Mouse (Mus musculus) erythroblast, adult 5-6 weeks (primary cell): ENCODE data around the gene Cd72. TPM values are rescaled to one million over a fixed set of nuclear protein-coding genes. Genes with fewer than 3 reads are reported as not detected.

Experiments used
- ATAC-seq: replicated peaks from 2 replicates; pipeline ENCODE4 v1.8.0; 2016; ENCODE audit warnings: moderate number of reproducible peaks, mild to moderate bottlenecking, moderate TSS enrichment, inconsistent platforms; ENCODE audit not compliant: poor library complexity, low FRiP score, severe bottlenecking
- total RNA-seq, 2 experiments: library from RNA; stranded (forward) in 1 of 2; stranded (reverse) in 1 of 2; fragments of 150-400 nt in 1 of 2; fragments of 200-764, 138-1000 nt in 1 of 2; gene quantifications; 2 replicates each; pipeline versions ENCODE4 v1.2.3 to v1.2.4; 2015 to 2017; ENCODE audit warnings: low replicate concordance in 2 of 2

Gene Cd72
- total RNA-seq, 2 experiments from 2014 or later = 0.43 to 2.1 TPM

DNA sequence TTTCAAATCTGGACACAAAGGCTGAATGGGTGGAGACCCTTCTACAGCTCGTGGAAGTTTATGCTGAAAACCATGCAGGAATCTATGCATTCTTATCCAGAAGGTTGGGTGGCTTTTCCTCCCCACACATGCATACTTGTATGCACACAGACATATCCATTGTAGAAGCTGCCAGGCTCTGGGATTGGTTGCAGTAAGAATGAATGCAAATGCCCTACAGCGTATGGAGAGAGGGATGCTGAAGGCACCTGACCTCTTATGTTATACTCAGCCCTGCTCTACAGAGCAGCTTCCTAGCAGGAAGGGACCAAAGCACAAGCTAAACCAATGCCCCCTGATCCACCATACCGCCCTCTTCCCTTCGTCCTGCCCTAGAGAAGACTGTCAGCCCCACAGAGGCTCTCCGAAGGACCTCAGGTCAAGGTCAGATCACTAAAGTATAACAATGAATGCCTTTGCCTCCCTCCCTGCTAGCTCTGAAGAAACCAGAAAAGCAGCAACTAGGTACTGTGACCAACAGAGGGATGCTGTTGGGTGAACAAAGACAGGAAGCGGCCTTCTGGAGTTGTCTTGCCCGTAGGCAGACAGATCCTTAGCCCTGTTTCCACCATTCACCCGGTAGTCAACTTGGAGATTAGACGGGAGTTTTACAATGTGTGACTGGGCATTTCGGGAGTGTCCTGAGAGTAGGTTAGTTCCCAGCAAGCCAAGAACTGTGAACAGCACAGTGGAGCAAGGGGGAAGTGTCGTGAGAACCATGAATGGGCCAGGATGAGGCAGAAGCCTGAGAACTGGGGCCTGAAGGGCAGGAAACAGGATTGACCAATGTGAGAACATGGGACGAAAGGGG is 47.1 kb downstream of the Cd72 start:
- ATAC-seq = no peak

DNA sequence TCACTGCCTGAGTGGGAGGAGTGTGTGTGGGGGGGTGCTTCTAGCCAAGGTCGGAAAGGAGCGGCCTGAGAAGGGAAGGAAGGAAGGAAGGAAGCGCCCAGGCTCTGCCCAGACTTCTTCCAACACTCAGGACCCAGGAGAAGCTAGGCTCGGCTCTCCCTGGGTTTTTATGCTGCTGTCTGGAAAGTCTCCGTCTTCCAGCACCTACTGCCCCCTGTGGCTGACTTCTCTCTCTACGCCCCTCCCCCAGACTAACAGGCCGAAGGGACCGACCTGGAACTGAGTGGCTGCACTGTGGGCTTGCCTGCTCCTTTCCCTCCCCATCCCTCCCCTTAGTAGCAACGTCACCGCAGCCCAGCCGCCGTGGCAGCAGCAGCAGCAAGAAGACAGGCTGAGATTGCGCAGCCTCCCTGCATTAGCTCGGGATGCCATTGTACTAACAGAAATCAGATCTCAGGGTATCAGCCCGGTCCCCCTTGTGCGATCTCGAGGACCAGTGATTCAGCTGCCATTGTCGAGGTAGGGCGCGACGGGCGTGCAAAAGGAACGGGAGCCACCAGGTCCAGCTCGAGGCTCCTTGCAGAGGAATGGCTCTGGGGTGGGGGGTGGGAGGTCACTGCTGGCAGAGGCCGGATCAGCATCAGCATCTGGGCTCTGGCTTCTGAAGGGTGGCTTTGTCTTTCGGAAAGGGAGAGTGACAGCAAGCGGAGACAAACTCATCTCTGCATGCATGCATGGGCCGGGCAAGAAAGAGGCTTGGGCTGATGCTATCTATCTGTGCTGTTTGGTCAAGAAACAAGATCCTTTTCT is 48.1 kb downstream of the Cd72 start:
- no peak for ATAC-seq

GRCm38 (mm10) chr4:43404697-43405096 is 49.7 kb downstream of the Cd72 start:
- ATAC-seq = no peak

DNA sequence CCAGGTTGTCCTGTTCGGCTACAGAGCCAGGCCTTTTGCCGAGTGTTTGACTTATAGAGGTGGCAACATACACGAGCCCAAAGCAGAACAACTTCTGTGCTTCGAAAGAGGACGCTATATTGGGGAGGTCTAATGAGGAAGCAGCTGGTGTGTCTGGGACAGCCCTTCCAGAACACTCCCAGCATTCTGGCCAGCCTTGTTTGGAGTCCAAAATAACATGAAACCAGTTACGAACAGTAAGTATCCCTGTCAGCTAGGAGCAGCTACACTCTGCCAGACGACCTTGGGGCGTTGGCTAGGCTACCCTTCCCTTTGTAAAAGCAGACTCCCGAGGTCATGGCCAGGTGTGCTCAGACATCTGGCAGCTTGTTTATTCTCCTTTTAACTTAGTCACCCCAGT is 52.2 kb downstream of the Cd72 start:
- ATAC-seq = no peak

- ATAC-seq = no peak
Observed at GRCm38 (mm10) chr4:43401486-43401885, 52.9 kb downstream of the Cd72 start.

DNA sequence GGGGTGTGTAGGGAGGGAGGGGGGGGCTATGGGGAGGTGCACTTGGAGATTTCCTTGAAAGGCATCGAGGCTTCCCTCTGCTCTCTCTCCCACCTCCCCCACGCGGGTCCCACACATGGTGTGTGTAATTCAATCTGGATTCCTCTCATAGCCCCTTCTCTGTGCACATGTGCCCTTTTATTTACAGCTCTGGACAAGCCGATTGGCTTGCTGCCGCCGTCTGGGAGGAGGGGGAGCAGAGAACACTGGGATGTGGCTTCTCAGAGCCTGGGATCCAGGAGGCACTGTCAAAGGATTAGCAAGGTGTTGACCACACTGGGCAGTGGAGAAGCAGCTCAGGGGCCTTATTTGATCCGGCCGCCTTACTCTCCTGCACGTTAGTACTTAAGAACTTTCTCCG is 53.5 kb downstream of the Cd72 start:
- ATAC-seq = no peak

GRCm38 (mm10) chr4:43399391-43400131 is 54.9 kb downstream of the Cd72 start:
- ATAC-seq = no peak

GRCm38 (mm10) chr4:43398829-43399331 is 55.5 kb downstream of the Cd72 start:
- no peak for ATAC-seq

- no peak for ATAC-seq
Observed at GRCm38 (mm10) chr4:43398014-43398413, 56.4 kb downstream of the Cd72 start.

Other genes starting within 250 kb of the Cd72 start
- not detected in 2 replicates for gene Atp8b5, start 187.5 kb downstream of the Cd72 start, total RNA-seq (2015; ENCODE audit: low replicate concordance)
- gene Atp8b5, start 187.5 kb downstream of the Cd72 start, total RNA-seq (2017; ENCODE audit: low replicate concordance) = 2.0 TPM in 1 of 2 replicates, not detected in the other
- 0.63 TPM in 1 of 2 replicates, not detected in the other for gene Rusc2, start 72.6 kb downstream of the Cd72 start, total RNA-seq (2015; ENCODE audit: low replicate concordance)
- 0.17 TPM in 1 of 2 replicates, not detected in the other for gene Rusc2, start 72.6 kb downstream of the Cd72 start, total RNA-seq (2017; ENCODE audit: low replicate concordance)
- not detected in 2 replicates for gene Fam166b, start 25.5 kb downstream of the Cd72 start, total RNA-seq (2015; ENCODE audit: low replicate concordance)
- not detected in 2 replicates for gene Fam166b, start 25.5 kb downstream of the Cd72 start, total RNA-seq (2017; ENCODE audit: low replicate concordance)
- gene Tesk1, start 12.7 kb downstream of the Cd72 start, total RNA-seq (2015; ENCODE audit: low replicate concordance) = 1.7 and 2.3 TPM in 2 replicates
- gene Tesk1, start 12.7 kb downstream of the Cd72 start, total RNA-seq (2017; ENCODE audit: low replicate concordance) = 0.98 and 1.5 TPM in 2 replicates
- gene Sit1, start 29.1 kb upstream of the Cd72 start, total RNA-seq (2015; ENCODE audit: low replicate concordance) = not detected in 2 replicates
- gene Sit1, start 29.1 kb upstream of the Cd72 start, total RNA-seq (2017; ENCODE audit: low replicate concordance) = not detected in 2 replicates
- gene Ccdc107, start 38.3 kb upstream of the Cd72 start, total RNA-seq (2015; ENCODE audit: low replicate concordance) = 4.6 and 17.1 TPM in 2 replicates
- gene Ccdc107, start 38.3 kb upstream of the Cd72 start, total RNA-seq (2017; ENCODE audit: low replicate concordance) = 5.2 and 36.1 TPM in 2 replicates
- 22.4 and 40.9 TPM in 2 replicates for gene Arhgef39, start 45.1 kb upstream of the Cd72 start, total RNA-seq (2015; ENCODE audit: low replicate concordance)
- gene Arhgef39, start 45.1 kb upstream of the Cd72 start, total RNA-seq (2017; ENCODE audit: low replicate concordance) = 18.0 and 29.2 TPM in 2 replicates
- gene Car9, start 52.3 kb upstream of the Cd72 start, total RNA-seq (2015; ENCODE audit: low replicate concordance) = 0.63 TPM in 1 of 2 replicates, not detected in the other
- 0.56 and 0.77 TPM in 2 replicates for gene Car9, start 52.3 kb upstream of the Cd72 start, total RNA-seq (2017; ENCODE audit: low replicate concordance)
- gene Tpm2, start 69.1 kb upstream of the Cd72 start, total RNA-seq (2015; ENCODE audit: low replicate concordance) = not detected in 2 replicates
- 3.3 and 4.9 TPM in 2 replicates for gene Tpm2, start 69.1 kb upstream of the Cd72 start, total RNA-seq (2017; ENCODE audit: low replicate concordance)
- 1.7 and 6.7 TPM in 2 replicates for gene Creb3, start 107.7 kb upstream of the Cd72 start, total RNA-seq (2015; ENCODE audit: low replicate concordance)
- 35.8 and 52.6 TPM in 2 replicates for gene Creb3, start 107.7 kb upstream of the Cd72 start, total RNA-seq (2017; ENCODE audit: low replicate concordance)
- 47.8 and 86.3 TPM in 2 replicates for gene Tln1, start 108.1 kb upstream of the Cd72 start, total RNA-seq (2015; ENCODE audit: low replicate concordance)
- gene Tln1, start 108.1 kb upstream of the Cd72 start, total RNA-seq (2017; ENCODE audit: low replicate concordance) = 197 and 262 TPM in 2 replicates
- 8.6 and 10.6 TPM in 2 replicates for gene Rgp1, start 124.1 kb upstream of the Cd72 start, total RNA-seq (2015; ENCODE audit: low replicate concordance)
- 5.7 and 8.9 TPM in 2 replicates for gene Rgp1, start 124.1 kb upstream of the Cd72 start, total RNA-seq (2017; ENCODE audit: low replicate concordance)
- gene Gba2, start 124.2 kb upstream of the Cd72 start, total RNA-seq (2015; ENCODE audit: low replicate concordance) = 4.2 and 7.3 TPM in 2 replicates
- 7.4 and 12.0 TPM in 2 replicates for gene Gba2, start 124.2 kb upstream of the Cd72 start, total RNA-seq (2017; ENCODE audit: low replicate concordance)
- not detected in 2 replicates for gene Msmp, start 129.9 kb upstream of the Cd72 start, total RNA-seq (2015; ENCODE audit: low replicate concordance)
- gene Msmp, start 129.9 kb upstream of the Cd72 start, total RNA-seq (2017; ENCODE audit: low replicate concordance) = not detected in 2 replicates
- gene Npr2, start 177.3 kb upstream of the Cd72 start, total RNA-seq (2015; ENCODE audit: low replicate concordance) = not detected in 2 replicates
- gene Npr2, start 177.3 kb upstream of the Cd72 start, total RNA-seq (2017; ENCODE audit: low replicate concordance) = 1.9 TPM in 1 of 2 replicates, not detected in the other
- not detected in 2 replicates for gene Spag8, start 199.0 kb upstream of the Cd72 start, total RNA-seq (2015; ENCODE audit: low replicate concordance)
- not detected in 2 replicates for gene Spag8, start 199.0 kb upstream of the Cd72 start, total RNA-seq (2017; ENCODE audit: low replicate concordance)
- 2.9 and 9.6 TPM in 2 replicates for gene Hint2, start 201.8 kb upstream of the Cd72 start, total RNA-seq (2015; ENCODE audit: low replicate concordance)
- gene Hint2, start 201.8 kb upstream of the Cd72 start, total RNA-seq (2017; ENCODE audit: low replicate concordance) = 13.6 and 18.1 TPM in 2 replicates
- gene Tmem8b, start 214.3 kb upstream of the Cd72 start, total RNA-seq (2015; ENCODE audit: low replicate concordance) = 3.8 TPM in 1 of 2 replicates, not detected in the other
- gene Tmem8b, start 214.3 kb upstream of the Cd72 start, total RNA-seq (2017; ENCODE audit: low replicate concordance) = 0.42 TPM in 1 of 2 replicates, not detected in the other
- gene Fam221b, start 214.5 kb upstream of the Cd72 start, total RNA-seq (2015; ENCODE audit: low replicate concordance) = not detected in 2 replicates
- gene Fam221b, start 214.5 kb upstream of the Cd72 start, total RNA-seq (2017; ENCODE audit: low replicate concordance) = 0.70 TPM in 1 of 2 replicates, not detected in the other
- not detected in 2 replicates for gene Olfr70, start 246.2 kb upstream of the Cd72 start, total RNA-seq (2015; ENCODE audit: low replicate concordance)
- 0.70 TPM in 1 of 2 replicates, not detected in the other for gene Olfr70, start 246.2 kb upstream of the Cd72 start, total RNA-seq (2017; ENCODE audit: low replicate concordance)